Mouse (Mus musculus) cerebellum, adult 8-10 months (tissue): Measurements from ENCODE around the gene Larp4b.

Source experiments
- DNase-seq: peaks from one replicate; pipeline ENCODE4 v3.0.0; 2022

The Larp4b gene

GRCm38 (mm10) chr13:9127715-9128114 is 34.0 kb downstream of the Larp4b start:
- DNase-seq: no peak

- no peak for DNase-seq
These were observed 35.1 kb downstream of the Larp4b start for GRCm38 (mm10) chr13:9128707-9129314.

DNA sequence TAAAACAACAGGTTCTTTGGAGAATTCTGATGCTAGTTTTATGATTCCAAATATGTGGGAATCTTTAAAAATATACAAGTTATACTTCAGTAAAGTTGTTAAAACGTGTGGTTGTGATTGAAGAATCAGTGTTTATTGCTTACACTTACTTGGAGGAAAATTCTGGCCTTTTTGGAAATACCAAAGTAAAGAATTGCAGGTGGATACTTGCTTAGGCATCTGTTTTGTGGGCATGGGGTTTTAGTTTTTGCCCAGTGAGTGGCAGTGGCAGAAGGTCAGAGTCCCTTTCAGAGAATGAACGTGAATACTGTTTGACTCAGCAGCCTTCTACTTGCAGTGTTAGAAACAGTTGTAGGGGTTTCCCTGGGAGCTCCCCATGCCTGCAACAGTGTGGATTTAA is 40.7 kb downstream of the Larp4b start:
- no peak for DNase-seq

DNA sequence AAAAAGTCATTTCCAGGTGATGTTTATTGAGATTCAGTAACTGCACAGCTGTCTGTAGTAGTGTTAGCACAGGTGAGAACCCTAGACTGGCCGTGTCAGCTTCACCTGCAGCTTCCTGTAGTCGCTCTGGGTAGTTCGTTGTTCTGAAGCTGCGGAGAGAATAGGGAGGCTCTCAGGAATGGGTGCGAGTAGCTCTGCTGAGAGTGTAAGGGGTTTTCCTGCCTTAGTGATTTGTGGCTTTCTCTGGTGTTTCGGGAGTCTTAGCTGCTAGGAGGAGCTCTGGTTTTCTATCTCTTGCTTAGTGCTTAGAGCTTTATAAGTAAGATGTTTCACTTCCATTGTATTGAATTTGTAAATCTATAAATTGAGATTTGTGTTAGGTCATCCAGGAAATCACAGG is 42.4 kb downstream of the Larp4b start:
- DNase-seq: no peak

DNA sequence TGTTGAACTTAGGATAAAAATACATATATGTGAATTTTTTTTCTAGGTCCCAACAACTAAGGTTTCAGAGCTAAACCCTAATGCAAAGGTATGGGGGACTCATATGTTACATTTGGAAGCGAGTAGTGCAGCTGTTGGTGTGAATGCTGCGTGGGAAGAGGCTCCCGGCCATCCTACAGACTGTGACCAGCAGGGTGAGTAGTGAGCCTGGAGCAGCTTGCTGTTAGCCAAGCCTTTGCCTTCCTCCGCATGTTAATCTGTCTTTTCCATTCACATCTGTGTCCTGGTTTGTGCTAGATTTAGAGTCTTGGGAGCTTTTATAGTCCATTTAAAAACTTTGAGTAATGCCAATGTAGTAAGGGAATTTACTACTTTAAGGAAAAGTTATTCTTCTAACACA is 43.1 kb downstream of the Larp4b start:
- no peak for DNase-seq

DNA sequence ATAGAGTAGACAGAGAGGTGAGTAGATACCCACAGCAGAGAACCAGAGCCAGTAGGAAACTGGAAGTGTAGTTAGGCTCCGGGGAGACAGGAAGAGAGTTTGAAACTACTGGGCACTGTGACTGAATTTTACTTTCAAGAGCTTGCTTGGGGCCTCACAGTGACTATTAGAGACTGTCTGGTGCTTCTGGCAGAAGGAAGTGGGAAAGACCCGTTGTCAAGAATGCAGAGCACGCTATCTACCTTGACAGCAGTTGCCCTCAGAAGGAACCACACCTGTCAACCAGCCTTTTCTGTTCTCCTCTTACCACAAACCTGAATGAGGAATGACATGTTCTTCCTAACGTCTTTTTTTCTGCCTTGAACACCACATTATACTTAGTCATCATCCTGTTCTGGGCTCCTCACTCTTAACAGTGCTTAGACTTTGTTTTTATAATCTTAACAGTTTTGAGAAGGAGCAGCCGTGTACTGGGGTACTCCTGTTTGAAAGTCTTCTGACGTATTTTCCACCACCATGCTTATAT is 45.8 kb downstream of the Larp4b start:
- no peak for DNase-seq

DNA sequence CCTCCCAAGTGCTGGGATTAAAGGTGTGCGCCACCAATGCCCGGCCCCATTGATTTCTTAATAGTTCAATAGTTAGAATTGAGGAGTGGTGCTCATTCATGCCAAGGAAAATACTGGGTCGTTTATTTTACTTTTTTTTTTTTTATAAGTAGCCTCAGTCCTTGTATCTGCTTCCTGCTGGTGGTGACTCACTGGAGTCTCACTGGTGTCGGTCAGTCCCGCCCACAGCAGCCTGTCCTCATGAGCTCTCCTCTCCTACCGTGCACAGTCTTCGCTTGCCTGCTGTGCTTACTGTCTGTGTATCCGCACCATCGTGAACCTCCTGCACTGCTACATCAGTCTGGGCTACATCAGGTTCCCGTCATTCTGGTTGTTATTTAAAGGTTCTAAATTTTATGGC is 46.5 kb downstream of the Larp4b start:
- DNase-seq: peak; percentile 16

DNA sequence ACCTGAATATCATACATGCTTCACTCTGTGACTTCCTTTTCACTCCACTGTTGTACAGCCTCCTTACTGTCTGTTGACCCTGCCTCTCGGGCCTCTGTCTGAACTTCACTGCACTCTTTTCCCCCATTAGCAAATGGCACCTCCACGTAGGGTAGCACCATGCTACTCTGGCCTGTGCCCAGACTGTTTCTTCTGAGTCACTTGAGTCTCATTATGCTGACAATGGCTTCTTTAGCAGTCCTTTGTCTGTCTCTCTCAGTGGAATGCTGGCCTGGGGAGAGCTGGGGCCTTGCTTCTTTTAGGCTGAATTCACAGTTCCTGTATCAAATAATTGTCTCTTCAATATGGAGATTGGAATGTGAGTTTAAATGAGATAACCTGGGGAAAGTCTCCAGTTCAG is 48.7 kb downstream of the Larp4b start:
- DNase-seq: no peak

GRCm38 (mm10) chr13:9148830-9149229 is 55.1 kb downstream of the Larp4b start:
- DNase-seq: no peak

- DNase-seq: no peak
These were observed 56.0 kb downstream of the Larp4b start for GRCm38 (mm10) chr13:9149473-9150217.

DNA sequence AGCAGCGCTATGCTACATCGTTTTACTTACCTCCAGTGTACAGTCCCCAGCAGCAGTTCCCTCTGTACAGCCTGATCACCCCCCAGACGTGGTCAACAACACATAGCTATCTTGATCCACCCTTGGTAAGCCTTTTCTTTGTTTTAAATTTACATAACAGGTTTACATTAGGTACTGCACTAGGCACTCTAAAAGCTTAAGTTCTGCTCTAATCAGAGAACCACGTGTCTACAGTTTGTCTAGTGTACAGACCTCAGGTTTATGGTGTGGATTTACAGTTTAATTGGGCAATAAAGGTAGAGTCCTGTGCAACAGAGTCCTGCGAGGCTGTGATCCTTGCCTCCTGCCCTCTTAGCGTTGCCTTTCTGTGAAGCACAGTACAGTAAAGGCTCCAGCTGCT is 57.4 kb downstream of the Larp4b start:
- DNase-seq: no peak

DNA sequence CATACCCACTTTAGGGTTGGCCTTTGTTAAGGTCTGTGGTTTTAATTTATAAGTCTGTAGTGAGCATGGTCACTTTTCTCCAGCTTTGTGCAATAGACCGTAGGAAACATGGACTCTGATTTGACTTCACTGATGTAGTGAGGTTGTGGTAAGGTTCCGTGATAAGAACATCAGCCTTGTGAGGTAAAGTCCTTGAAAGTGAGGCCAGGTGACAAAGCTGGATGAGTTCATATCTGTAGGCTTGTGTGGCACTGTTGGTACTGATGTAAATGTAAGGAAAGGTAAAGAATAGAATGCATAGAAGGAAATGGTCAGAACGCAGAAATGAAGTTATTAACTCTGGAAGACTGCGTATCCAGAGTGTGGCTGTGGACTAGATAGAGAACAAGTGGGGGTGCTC is 57.9 kb downstream of the Larp4b start:
- DNase-seq: no peak

DNA sequence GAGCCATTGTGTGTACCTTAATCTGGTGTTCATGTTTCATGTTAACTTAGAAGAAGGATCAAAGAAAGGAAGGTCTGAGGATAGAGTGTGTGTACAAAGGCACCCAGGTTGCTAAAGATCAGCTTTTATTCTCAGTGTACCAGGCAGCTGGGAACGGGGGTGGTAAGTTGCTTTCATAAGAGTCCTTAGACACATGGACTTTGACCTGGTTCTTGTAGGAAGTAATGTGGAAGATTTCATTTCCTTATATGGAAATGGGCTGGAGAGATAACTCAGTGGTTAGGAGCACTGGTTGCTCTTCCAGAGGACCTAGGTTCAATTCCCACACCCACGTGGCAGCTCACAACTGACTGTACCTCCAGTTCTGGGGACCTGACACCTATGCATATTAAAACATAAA is 58.6 kb downstream of the Larp4b start:
- DNase-seq: no peak

- no peak for DNase-seq
These were observed 60.1 kb downstream of the Larp4b start for GRCm38 (mm10) chr13:9153803-9154202.

DNA sequence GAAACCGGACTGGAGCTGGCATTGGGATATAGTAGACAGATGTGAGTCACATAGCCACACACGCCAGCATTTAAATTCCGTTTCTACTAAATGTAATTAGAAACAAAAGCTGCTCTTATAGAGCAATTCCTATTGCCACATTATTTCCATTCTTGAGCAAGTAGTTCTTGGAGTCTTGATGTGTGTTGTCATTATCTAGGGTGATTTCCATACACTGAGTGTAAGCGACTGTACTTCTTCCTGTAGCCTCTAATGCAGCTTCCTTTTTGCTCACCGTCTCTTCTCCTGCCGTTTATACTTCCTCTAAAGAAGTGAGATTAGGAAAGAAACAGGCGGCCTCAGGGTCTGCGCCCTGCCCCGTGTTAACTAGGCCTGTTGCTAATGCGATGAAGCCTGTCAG is 65.6 kb downstream of the Larp4b start:
- DNase-seq: no peak

- no peak for DNase-seq
These were observed 69.2 kb downstream of the Larp4b start for GRCm38 (mm10) chr13:9162888-9163287.

GRCm38 (mm10) chr13:9167842-9168241 is 74.2 kb downstream of the Larp4b start:
- DNase-seq: no peak

DNA sequence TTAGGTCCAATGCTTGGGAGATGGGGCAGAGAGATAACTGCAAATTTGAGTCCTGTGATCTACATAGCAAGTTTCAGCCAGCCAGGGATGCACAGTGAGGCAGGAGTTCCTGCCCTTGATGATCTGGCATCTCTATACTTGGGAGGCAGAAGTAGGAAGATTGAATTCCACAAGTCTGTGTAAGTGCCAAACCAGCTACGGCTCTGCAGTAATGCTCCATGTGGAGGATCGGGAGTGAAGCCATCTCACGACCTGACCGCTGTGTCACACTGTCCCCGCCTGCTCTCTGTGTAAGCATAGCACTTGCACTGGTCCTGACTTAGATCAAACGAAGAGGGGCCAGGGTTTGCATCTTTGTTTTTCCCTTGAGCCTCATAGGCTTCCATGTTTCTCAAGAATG is 75.9 kb downstream of the Larp4b start:
- DNase-seq: no peak

GRCm38 (mm10) chr13:9170726-9171125 is 77.0 kb downstream of the Larp4b start:
- no peak for DNase-seq

- DNase-seq: no peak
These were observed 79.7 kb downstream of the Larp4b start for GRCm38 (mm10) chr13:9173414-9173813.

DNA sequence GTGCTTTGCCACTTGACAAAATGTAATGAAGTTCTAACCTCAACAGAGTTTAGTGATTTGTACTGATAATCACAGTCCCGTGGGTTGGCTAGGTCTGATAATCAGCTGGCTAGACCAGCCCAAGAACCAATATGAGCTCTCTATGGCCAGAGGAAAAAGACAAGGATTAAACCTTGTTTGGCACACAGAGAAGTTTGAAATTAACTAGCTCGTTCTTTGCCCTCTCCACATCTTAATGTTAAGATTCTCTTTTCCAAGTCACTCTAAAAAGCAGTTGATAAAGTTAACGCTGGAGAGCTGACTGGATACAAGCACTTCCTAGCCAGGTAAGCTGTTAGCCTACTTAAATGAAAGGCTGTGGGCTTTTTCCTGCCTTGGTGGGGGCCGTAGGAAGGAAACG is 81.5 kb downstream of the Larp4b start:
- DNase-seq: no peak

GRCm38 (mm10) chr13:9178270-9178669 is 84.6 kb downstream of the Larp4b start:
- DNase-seq: no peak

DNA sequence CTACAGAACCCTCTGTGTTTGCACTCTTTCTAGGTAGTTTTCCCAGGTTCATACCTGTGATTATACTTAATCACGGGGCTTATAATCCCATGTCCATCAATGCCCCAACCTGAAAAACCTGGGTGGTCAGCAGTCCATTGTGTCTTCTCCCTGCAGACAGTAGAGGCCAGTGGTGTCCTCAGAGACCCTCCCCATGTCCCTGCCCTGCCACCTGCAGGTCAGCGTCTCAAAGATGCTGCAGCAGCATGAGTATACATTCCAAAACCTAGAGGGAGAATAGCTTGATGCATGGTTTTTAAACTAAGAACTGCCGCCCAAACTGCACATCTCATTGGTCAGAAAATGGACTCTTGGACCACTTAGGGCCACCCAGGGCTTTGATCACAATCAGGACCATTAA is 85.0 kb downstream of the Larp4b start:
- DNase-seq: no peak

DNA sequence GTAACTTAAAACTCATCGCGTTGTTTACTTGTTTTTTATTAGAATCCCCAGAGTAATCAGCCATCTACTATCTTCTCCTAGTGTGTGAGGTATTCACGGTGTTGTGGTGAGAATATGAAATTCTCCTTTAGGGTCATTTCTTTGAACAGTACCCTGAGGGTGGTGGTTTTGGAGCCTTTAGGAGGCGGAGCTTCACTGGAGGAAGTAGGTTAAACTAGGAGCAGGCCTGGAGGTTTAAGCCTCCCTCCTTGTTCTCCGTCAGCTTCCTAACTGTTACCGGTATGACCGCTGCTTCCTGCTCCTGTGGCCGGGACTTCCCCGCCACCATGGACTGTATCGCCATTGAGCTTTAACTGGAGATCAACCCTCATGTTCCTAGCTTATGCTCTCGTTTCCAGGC is 86.5 kb downstream of the Larp4b start:
- no peak for DNase-seq

GRCm38 (mm10) chr13:9181106-9181505 is 87.4 kb downstream of the Larp4b start:
- no peak for DNase-seq
